Mouse (Mus musculus) embryonic facial prominence, embryonic 14.5 days (tissue): ENCODE measurements around the gene Reep3. TPM values are rescaled to one million over a fixed set of nuclear protein-coding genes. Genes with fewer than 3 reads are reported as not detected.

Experiments
- ATAC-seq: fragments of 200-750 bp; cut with Nextera tagmentation; 2 replicates; pipeline ENCODE4 v1.8.0; 2017; ENCODE audit warnings: low read depth, moderate number of reproducible peaks, moderate TSS enrichment
- DNase-seq: peaks from one replicate; pipeline ENCODE4 v3.0.0-alpha.2; 2015; ENCODE audit warnings: low spot score
- H3K27ac ChIP-seq: fragments of 300-500 bp; sonication (generic); replicated peaks from 2 replicates; pipeline ENCODE4 v1.5.1; 2014; ENCODE audit warnings: low read depth, mild to moderate bottlenecking, low read length, moderate library complexity
- H3K27me3 ChIP-seq: fragments of 300-500 bp; sonication (generic); replicated peaks from 2 replicates; pipeline ENCODE4 v1.6.1; 2014; ENCODE audit warnings: low read length; ENCODE audit not compliant: control insufficient read depth, insufficient read depth
- H3K36me3 ChIP-seq: fragments of 300-500 bp; sonication (generic); 2 replicates; pipeline ENCODE4 v1.6.1; 2014; ENCODE audit warnings: low read length, mixed read lengths; ENCODE audit not compliant: control insufficient read depth, insufficient read depth
- H3K4me1 ChIP-seq: fragments of 300-500 bp; sonication (generic); 2 replicates; pipeline ENCODE4 v1.6.1; 2014; ENCODE audit warnings: antibody characterized with exemption, low read length; ENCODE audit not compliant: control insufficient read depth, insufficient read depth
- H3K4me2 ChIP-seq: fragments of 300-500 bp; sonication (generic); 2 replicates; pipeline ENCODE4 v1.6.1; 2014; ENCODE audit warnings: low read depth, mild to moderate bottlenecking, low read length, moderate library complexity, mixed read lengths
- H3K4me3 ChIP-seq: fragments of 300-500 bp; sonication (generic); 2 replicates; pipeline ENCODE4 v1.5.1; 2014; ENCODE audit warnings: low read depth, mild to moderate bottlenecking, low read length
- H3K9ac ChIP-seq: fragments of 300-500 bp; sonication (generic); 2 replicates; pipeline ENCODE4 v1.6.1; 2014; ENCODE audit warnings: low read depth, mild to moderate bottlenecking, low read length, moderate library complexity, mixed read lengths
- H3K9me3 ChIP-seq: fragments of 300-500 bp; sonication (generic); 2 replicates; pipeline ENCODE4 v1.6.1; 2016; ENCODE audit warnings: low read length; ENCODE audit not compliant: control insufficient read depth
- WGBS: fragments of 180-500 bp; shearing (Covaris S2); extraction: QIAGEN DNeasy Blood & Tissue Kit; methylation state at CpG from one replicate; pipeline ENCODE4 v1.1.7; 2014; 5-methylcytosine and 5-hydroxymethylcytosine counted together
- polyA plus RNA-seq: library from polyadenylated mRNA; unstranded; fragments of >200 nt; fragmentation: Nextera tagmentation; extraction: Ambion mirVana; gene quantifications from 2 replicates; pipeline ENCODE4 v1.2.1, GENCODE M21; 2014

Reep3 gene
- polyA plus RNA-seq, 1 experiment from 2014 or later: 39.6 TPM

DNA sequence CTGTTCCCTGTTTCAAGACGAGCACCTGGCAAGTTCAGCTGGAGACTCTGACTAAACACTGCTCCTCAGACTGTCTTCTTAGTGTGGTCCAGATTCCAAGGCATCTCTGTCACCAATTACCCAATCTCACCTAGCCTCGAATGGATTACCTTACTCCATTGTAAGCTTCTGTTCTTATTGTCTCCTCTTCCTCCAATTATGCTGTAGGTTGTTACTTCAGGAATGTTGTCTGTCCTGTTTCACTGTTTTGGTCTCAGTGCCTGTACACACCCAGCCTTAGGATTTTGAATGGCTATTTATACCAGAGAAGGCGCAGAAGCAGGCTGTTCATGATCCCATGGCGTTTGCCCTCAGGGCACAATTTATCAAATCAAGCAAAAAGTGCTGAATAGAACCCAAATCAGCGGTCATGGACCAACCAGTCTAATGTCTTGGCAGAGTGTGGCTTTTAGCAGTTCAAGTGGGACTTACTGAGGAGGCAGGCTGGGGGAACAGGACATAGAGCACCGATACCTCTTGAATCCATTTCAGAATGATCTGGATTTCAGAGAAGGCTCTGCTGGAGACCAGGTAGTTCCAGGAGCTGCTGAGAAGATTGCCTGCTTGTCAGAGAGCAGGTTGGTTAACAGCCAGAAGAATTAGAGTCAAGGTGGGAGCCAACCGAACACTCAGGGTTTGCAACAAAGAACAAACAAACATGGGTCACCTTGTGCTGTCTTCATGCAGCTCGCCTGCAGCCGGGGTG lies 10.4 kb upstream of the Reep3 start:
- peak; percentile 80 for ATAC-seq
- Histone ChIP-seq H3K4me2 (no peak overlapping the region), H3K9ac (no peak overlapping the region), H3K4me1 (peaks cover 55% of the 10 kb centered on the region), H3K4me3 (no peak overlapping the region), H3K36me3 (peaks cover 5% of the 10 kb centered on the region; the same call in 1 of the 2 replicates), H3K9me3 (no peaks in the 10 kb centered on the region), H3K27ac (no peak overlapping the region), H3K27me3 (no peaks in the 10 kb centered on the region)
- peak; percentile 66 for DNase-seq
- 58% methylated on average over 9 of the region's 9 CpGs for WGBS

DNA sequence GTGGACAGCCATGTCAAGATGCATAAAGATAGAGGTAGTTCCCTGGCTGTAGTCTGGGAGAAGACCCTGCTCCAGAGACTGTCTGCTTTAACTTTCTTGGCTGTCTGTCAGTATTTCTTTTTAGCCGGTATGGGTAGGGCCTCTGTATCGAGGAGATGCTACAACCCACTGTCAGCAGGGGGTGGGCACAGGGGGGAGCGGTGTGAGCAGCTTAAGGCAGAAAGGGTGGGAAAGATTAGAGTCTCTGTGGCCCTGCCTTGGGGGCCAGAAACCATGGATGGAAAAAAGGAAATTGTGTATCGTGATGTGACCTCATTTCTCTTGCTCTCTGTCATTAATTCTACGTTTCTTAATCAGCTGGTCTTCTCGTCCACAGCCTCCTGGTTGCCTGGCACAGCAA lies 9.7 kb upstream of the Reep3 start:
- DNase-seq (no peak), ATAC-seq (no peak)
- Histone ChIP-seq H3K4me3 (no peak overlapping the region), H3K9ac (no peak overlapping the region), H3K36me3 (peaks cover 5% of the 10 kb centered on the region; the same call in 1 of the 2 replicates), H3K9me3 (no peaks in the 10 kb centered on the region), H3K4me2 (no peak overlapping the region), H3K27ac (no peak overlapping the region), H3K4me1 (peaks cover 57% of the 10 kb centered on the region), H3K27me3 (no peaks in the 10 kb centered on the region)
- WGBS: 52% methylated on average over 6 of the region's 6 CpGs

DNA sequence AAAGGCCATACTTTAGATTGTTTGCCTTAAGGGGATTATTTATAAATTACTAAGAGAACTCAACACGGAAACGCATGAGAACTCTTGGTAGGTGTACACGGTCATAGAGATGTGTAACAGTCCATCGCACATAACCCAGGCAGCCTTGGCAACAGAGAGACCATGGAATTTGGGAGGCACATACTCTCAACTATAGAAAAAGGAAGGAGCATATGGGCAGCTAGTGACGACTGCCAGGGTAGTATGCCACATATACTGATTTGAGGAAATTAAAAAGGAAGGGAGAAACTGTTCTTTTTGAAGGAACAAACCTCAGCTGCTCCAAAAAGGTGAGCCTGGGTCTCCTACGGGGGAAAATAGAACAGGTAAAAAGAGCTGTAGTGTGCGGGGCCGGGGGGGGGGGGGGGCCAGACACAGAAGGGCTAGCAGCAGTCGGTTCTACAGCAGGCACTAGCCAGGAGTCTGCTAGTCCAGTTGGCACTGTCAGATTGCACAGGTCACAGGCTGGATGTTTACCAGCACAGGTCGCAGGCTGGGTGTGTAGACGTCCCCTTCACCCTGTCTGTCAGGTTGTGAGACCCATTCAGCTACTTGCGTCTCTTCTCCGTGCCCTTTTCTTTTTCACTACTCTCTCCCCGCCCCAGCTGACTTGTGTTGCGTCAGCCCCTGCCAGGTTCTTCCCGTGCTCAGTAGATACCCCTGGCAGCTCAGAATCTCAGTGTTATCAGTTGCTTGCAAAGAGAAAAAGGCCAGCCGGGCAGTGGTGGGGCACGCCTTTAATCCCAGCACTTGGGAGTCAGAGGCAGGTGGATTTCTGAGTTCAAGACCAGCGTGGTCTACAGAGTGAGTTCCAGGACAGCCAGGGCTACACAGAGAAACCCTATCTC lies 8.8 kb upstream of the Reep3 start:
- H3K9ac ChIP-seq: no peak overlapping the region
- DNase-seq: no peak
- no peak overlapping the region for H3K4me3 ChIP-seq
- peaks cover 51% of the 10 kb centered on the region for H3K4me1 ChIP-seq
- H3K27ac ChIP-seq: no peak overlapping the region
- H3K4me2 ChIP-seq: no peak overlapping the region
- no peaks in the 10 kb centered on the region for H3K9me3 ChIP-seq
- H3K36me3 ChIP-seq: peaks cover 5% of the 10 kb centered on the region; the same call in 1 of the 2 replicates
- 70% methylated on average over 19 of the region's 19 CpGs for WGBS
- ATAC-seq: no peak
- H3K27me3 ChIP-seq: no peaks in the 10 kb centered on the region

DNA sequence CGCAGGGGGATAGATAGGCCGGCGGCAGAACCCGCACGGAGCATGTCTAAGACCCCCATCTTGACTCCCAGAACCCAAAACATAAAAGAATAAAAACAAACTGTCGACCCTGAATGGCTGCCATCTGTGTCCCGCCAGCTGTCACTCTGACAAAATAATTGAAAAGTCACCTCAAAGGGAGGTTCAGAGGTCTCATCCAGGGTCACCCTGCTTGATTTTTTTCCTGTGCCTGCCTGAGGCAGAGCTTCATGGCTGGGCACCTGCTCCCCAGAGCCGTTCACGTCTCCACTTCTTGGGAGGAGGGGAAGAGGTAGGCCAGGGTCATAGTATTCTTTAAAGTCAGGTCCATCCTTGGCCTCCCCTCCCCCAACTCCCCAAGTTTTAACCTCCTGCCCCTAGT lies 7.8 kb upstream of the Reep3 start:
- Histone ChIP-seq H3K9me3 (no peaks in the 10 kb centered on the region), H3K4me1 (peaks cover 45% of the 10 kb centered on the region), H3K27ac (no peak overlapping the region), H3K36me3 (peaks cover 5% of the 10 kb centered on the region; the same call in 1 of the 2 replicates), H3K9ac (no peak overlapping the region), H3K4me2 (no peak overlapping the region), H3K4me3 (no peak overlapping the region), H3K27me3 (no peaks in the 10 kb centered on the region)
- WGBS: 19% methylated on average over 9 of the region's 9 CpGs
- DNase-seq (no peak), ATAC-seq (no peak)

DNA sequence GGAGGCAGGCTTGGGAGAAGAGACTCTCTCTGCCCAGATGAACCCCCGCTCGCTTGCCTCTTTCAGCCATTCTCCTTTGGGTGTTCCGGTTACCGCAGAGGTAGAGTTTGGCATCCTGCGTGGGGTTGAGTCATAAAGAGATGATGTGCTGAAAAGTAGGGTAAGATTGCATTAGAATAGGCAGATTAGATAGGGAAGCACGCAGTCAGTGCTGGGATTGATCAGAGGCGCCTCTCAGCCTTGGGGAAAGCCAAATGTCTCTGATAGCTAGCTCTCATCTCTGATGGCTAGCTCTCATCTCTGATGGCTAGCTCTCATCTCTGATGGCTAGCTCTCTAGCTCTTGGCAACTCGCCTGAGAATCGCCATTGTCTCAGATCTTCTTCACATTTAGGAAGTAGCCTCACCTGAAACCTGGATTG lies 4.1 kb upstream of the Reep3 start:
- Histone ChIP-seq H3K27ac (no peak overlapping the region), H3K4me1 (peaks cover 51% of the 10 kb centered on the region), H3K4me3 (no peak overlapping the region), H3K4me2 (no peak overlapping the region), H3K27me3 (no peaks in the 10 kb centered on the region), H3K9ac (no peak overlapping the region), H3K36me3 (no peaks in the 10 kb centered on the region; the same call in 1 of the 2 replicates), H3K9me3 (no peaks in the 10 kb centered on the region)
- WGBS: 62% methylated on average over 9 of the region's 9 CpGs
- DNase-seq (no peak), ATAC-seq (no peak)

DNA sequence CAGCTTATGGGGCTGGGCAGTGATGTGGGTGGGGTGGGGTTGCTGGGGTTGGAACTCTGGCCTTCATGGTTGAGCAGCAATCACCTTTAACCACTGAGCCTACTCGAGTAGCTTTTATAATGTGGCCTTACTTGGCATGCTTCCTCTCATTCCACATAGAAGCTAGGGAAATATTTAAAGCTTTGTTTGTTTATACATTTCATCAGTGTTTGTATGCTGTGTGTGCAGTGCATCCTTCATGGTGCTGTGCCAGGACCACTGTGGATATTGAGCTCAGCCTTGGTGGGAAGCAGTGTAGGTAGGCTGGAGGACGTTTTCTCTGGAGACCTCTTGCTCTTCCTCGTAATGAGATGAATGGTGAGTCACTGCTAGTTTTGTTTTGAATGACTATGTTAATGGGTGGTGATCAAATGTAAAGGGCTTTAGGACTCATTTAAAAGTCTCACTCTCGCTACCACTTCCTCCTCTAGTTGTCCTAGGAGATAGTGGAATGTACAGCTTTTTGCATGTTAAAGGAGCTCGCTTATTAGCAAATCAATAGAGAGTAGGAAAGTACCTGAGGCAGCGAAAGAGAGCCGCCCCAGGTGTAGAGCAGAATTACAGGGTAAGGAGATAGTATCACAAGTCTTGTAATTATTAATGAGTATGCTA lies 3.4 kb upstream of the Reep3 start:
- Histone ChIP-seq H3K4me1 (peaks cover 46% of the 10 kb centered on the region), H3K4me3 (no peak overlapping the region), H3K9me3 (no peaks in the 10 kb centered on the region), H3K4me2 (no peak overlapping the region), H3K27ac (no peak overlapping the region), H3K27me3 (no peaks in the 10 kb centered on the region), H3K9ac (no peak overlapping the region), H3K36me3 (no peaks in the 10 kb centered on the region; the same call in 1 of the 2 replicates)
- WGBS: 54% methylated on average over 7 of the region's 7 CpGs
- ATAC-seq (no peak), DNase-seq (no peak)

DNA sequence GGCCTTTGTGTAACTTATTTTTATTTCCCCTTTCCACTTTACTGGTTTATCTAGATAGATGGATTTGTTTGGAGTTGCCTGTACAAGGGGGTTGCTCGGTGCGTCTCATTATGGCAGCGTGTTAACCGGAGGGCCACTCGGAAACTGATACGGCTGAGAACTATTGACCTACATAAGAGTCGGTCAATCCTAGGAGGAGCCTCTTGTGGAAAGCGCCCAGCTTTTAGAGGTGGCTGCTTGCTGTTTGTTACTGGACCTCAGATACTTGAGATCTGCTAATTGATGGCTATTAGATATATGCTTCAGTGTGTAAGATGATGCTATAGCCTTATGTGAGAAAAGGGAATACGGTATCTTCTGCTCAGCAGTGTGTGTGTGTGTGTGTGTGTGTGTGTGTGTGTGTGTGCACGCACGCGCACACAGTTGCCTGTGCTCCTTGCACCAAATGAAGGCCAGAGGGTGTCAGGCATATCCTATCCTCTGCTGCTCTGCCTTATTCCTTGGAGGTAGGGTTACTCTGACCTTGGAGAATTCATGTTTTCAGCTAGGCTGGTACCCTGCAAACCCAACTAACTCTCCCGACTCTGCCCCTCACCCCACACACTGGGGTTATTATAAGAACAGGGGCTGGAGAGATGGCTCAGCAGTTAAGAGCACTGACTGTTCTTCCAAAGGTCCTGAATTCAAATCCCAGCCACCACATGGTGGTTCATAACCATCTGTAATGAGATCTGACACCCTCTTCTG lies 2.6 kb upstream of the Reep3 start:
- no peaks in the 10 kb centered on the region for H3K9me3 ChIP-seq
- H3K4me3 ChIP-seq: 0 out of 2 replicates have a peak overlapping the region, but pooled peaks have one; percentile 92
- no peaks in the 10 kb centered on the region; the same call in 1 of the 2 replicates for H3K36me3 ChIP-seq
- H3K9ac ChIP-seq: no peak overlapping the region
- ATAC-seq: no peak
- H3K4me1 ChIP-seq: peaks cover 42% of the 10 kb centered on the region
- no peak for DNase-seq
- peak overlapping the region; percentile 72 for H3K4me2 ChIP-seq
- H3K27ac ChIP-seq: no peak overlapping the region
- 51% methylated on average over 13 of the region's 13 CpGs for WGBS
- H3K27me3 ChIP-seq: no peaks in the 10 kb centered on the region
